Mouse (Mus musculus) c-Kit-positive CD71-negative TER-119-negative erythroid progenitor cells, embryonic 14.5 days (primary cell): ENCODE measurements around the gene Zic5.

Source experiments
- DNase-seq: peaks from one replicate; pipeline ENCODE4 v3.0.0-alpha.2; 2013; ENCODE audit warnings: low read depth

The Zic5 gene

DNA sequence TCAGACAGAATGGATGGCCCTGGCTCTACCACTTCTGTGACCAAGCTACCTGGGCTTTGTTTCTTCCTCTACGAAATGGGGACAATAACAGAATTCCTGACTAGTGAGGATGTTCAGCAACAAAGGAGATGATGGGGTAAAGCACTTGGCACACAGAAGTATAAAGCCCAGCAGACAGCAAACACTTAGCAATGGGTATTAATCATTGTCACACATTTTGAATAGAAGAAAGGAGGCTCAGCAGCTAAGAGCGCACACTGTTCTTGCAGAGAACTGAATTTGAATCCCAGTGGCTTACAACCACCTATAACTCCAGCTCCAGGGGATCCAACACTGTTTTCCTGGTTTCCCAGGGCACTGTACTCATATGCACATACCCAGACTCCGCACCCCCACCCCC is 37.8 kb downstream of the Zic5 start:
- no peak for DNase-seq

DNA sequence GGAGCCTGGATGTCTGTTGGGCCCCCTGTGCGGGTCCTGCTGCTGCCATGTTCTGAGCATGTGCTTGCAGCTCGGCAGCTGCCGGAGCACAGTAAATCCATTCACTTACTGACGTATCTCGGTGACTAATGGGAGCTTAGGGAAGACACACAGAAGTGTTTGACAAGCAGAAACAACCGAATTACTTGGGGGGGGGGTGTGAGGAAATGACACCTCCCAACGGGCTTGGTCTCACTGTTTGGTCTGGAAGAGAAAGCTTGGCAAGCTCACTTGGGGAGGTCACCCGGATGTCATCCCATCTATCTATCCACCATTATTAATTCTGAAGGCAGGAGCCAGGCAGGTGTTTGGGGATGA is 38.3 kb downstream of the Zic5 start:
- DNase-seq = no peak

DNA sequence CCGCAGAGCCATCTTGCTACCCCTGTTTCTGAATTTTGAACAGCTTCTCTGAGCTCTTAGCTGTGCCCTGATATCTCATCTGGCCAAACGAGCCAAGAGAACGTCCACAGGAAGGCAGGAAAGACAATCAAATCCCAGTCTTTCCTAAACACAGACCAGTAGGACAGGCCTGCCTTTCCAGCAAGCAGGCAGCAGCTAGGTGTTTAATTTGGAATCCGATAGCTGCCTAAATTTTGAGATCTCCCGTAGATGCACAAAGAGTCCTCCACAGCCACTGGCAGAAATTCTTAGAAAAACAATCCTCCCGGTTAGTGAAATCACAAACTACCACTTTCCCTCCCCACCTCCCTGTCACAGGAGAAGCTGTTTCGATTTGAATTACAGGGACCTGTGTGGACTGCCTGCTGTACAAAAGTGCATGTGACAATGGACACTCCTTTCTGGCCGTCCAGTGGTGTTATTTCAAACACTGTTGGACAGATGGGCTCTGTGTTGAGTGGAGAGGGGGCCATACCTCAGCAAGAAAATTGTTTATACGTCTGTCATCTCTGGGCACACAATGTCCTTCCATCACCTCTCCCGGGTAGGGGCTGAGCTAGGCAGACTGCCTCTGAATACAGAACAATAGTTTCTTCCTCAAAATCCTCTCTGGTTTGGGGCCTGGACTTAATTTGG is 38.8 kb downstream of the Zic5 start:
- no peak for DNase-seq

DNA sequence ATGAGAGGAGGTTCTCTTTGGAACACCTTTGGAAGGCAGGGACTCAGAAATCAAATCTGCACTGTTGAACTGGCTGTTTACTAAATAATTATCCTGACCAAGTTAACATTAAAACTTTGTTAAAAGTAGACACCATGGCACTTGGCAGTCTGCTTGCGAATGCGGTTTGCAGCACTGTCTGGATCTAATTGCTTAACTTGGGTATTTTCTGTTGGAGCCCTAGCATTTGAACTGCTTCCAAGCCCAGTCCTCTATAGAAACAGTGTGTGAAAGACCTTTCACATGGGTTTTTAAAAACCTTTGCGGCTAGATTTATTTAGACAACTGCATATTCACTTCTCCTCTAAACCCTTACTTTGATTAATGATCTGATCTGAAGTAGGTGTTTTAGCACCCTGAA is 41.0 kb downstream of the Zic5 start:
- no peak for DNase-seq

DNA sequence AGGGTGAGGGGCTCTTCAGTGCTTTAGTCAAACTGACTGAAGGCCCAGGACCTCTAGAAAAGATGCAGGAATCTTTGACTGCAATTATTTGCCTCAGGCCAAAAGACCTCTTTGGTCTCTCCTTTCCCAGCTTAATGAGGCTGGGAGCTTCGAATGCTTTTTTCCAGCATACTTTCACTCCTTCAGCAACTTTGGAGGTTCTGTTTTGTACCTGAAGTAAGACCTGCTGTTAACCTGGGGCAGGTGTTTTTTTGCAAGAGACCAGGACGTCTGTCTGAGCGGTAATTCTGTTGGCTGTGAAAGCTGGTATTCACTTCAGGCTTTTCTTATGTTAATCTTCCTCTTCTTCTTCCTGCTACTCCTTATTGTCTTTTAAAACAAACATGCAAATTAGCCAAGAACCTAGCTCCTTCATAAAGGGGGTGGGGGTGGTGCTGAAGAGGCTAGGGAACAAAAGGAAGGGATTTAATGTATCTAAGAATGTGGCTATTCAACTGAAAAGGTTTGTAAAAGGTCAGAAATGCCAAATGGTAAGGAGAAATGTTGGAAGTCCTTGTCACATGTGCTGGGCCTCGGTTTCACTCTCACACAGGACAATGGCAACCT is 49.2 kb downstream of the Zic5 start:
- no peak for DNase-seq

DNA sequence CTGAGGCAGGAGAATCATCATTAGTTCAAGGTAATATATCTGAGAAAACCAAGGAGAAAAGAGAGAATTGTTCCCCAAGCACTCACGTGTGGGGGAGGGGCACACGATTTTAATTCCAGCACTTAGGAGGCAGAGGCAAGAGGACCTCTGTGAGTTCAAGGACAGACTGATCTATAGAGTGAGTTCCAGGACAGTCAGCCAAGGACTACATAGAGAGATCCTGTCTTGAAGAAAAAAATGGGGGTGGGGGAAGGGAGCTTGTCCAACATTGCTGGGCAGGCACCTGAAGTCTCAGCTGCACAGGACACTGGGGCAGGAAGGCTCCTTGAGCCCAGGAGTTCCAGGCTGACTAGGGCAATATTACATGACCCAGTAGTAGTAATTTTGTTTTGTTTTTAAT is 50.7 kb downstream of the Zic5 start:
- no peak for DNase-seq

DNA sequence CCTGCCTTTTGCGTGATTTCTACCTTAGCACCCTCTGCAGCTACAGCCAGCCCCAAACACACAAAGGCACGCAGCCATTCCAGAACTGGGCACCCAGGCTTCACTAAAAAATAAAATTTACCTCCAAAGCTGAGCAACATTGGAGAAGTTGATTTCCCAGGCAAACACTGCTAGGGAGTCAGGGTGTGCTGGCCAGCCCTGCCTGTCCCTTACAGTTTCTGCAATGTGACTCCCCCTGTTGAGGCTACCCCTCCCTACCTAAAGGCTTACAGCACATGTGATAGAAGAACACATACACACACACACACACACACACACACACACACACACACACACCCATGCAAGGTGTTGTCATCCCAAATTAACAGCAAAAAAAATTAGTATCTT is 51.9 kb downstream of the Zic5 start:
- no peak for DNase-seq

DNA sequence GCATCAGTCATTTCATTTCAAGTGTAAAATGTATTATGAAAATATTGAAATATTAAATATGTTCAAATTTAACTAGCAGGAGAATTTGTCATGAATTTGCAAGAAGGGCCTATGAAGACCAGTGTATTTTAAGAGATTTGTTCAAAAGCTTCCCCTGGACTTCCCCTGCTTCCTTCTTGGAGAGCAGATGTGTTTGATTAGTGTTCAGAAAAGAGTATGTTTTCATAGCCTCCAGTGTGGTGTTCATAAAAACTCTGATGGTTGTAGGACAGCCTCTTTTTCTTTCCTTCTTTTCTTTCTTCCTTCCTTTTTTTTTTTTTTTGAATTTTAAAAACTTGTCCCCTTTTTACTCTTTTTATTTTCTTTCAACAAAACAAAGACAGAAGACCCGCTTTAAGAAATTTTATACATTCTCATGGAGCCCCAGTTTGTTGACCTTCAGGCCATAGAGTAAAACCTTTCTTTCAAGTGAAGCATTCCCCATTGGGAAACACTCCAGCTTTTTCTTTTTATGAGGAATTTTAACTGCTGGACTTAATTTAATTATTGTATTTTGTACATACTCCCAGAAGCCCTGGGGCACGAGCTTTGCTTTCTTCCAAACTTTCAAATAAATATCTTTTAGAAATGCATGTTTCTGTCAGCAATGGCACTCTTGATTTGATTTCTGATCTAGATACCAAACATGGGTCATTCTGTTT is 52.5 kb downstream of the Zic5 start:
- no peak for DNase-seq
